Mouse (Mus musculus) lung, embryonic 16.5 days (tissue): ENCODE data around the gene Tmem217. TPM values are rescaled to one million over a fixed set of nuclear protein-coding genes. Genes with fewer than 3 reads are reported as not detected.
"Not testable (repeated sequence)": the region's sequence is repeated elsewhere in the genome, so short reads cannot be mapped to it uniquely, and the experiment has no call there.

ENCODE experiments used
- ATAC-seq: fragments of 200-750 bp; cut with Nextera tagmentation; 2 replicates; pipeline ENCODE4 v1.8.0; 2017; ENCODE audit warnings: low read depth, mild to moderate bottlenecking, moderate library complexity
- H3K27ac ChIP-seq: fragments of 300-500 bp; sonication (generic); 2 replicates; pipeline ENCODE4 v1.5.1; 2014; ENCODE audit warnings: mild to moderate bottlenecking, control low read depth, low read length
- H3K27me3 ChIP-seq: fragments of 300-500 bp; sonication (generic); 2 replicates; pipeline ENCODE4 v1.6.1; 2014; ENCODE audit warnings: low read depth, low read length, mixed read lengths; ENCODE audit not compliant: control insufficient read depth, insufficient read depth
- H3K36me3 ChIP-seq: fragments of 300-500 bp; sonication (generic); 2 replicates; pipeline ENCODE4 v1.6.1; 2014; ENCODE audit warnings: low read length; ENCODE audit not compliant: control insufficient read depth, insufficient read depth
- H3K4me1 ChIP-seq: fragments of 300-500 bp; sonication (generic); replicated peaks from 2 replicates; pipeline ENCODE4 v1.6.1; 2014; ENCODE audit warnings: low read length, mixed read lengths; ENCODE audit not compliant: control insufficient read depth, insufficient read depth
- H3K4me2 ChIP-seq: fragments of 300-500 bp; sonication (generic); 2 replicates; pipeline ENCODE4 v1.6.1; 2014; ENCODE audit warnings: low read depth, low read length, control low read depth
- H3K4me3 ChIP-seq: fragments of 300-500 bp; sonication (generic); 2 replicates; pipeline ENCODE4 v1.5.1; 2014; ENCODE audit warnings: mild to moderate bottlenecking, low read length, control low read depth
- H3K9ac ChIP-seq: fragments of 300-500 bp; sonication (generic); 2 replicates; pipeline ENCODE4 v1.6.1; 2014; ENCODE audit warnings: low read length, control low read depth
- H3K9me3 ChIP-seq: fragments of 300-500 bp; sonication (generic); 2 replicates; pipeline ENCODE4 v1.6.1; 2016; ENCODE audit warnings: low read length; ENCODE audit not compliant: control insufficient read depth
- WGBS: fragments of 180-500 bp; shearing (Covaris S2); extraction: QIAGEN DNeasy Blood & Tissue Kit; methylation state at CpG from one replicate; pipeline ENCODE4 v1.1.7; 2014; 5-methylcytosine and 5-hydroxymethylcytosine counted together
- polyA plus RNA-seq: library from polyadenylated mRNA; unstranded; fragments of >200 nt; fragmentation: Nextera tagmentation; extraction: Ambion mirVana; gene quantifications from 2 replicates; pipeline ENCODE4 v1.2.1, GENCODE M21; 2015

Gene Tmem217
- polyA plus RNA-seq, 1 experiment from 2014 or later, result 0.85 TPM

GRCm38 (mm10) chr17:29518665-29519064 lies 33.5 kb downstream of the Tmem217 start:
- H3K27ac ChIP-seq, H3K9ac ChIP-seq, H3K36me3 ChIP-seq, H3K4me1 ChIP-seq, H3K9me3 ChIP-seq, H3K4me2 ChIP-seq, H3K4me3 ChIP-seq, H3K27me3 ChIP-seq, ATAC-seq: not testable (repeated sequence)
- WGBS, result 81% methylated on average over 5 of the region's 5 CpGs

DNA sequence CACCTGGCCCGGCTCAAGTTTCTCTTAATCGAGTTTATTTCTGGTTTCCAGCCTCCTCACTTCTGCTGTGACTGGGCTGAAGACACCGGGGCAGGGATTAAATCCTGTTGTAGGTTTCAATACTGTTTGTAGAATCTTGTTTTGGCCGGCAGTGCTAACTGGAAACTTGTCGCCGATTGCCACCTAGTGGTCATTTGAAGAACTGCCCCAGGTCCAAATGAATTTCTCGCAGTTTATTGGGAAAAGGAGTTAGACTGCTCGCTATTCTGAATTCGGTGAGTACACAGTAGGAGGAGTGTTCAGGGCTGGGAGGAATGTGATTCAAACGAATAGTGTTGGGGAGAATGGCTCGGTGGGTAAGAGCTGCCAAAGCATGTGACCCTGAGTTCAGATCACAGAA lies 37.8 kb downstream of the Tmem217 start:
- 2% methylated on average over 11 of the region's 11 CpGs for WGBS
- Histone ChIP-seq H3K27me3 (no peaks in the 10 kb centered on the region), H3K9ac (no peak overlapping the region), H3K9me3 (no peaks in the 10 kb centered on the region), H3K36me3 (no peaks in the 10 kb centered on the region), H3K27ac (no peak overlapping the region), H3K4me2 (no peak overlapping the region), H3K4me1 (peaks cover 2% of the 10 kb centered on the region; the same call in 1 of the 2 replicates), H3K4me3 (no peak overlapping the region)
- ATAC-seq, result peak; percentile 39

GRCm38 (mm10) chr17:29513044-29513730 lies 39.0 kb downstream of the Tmem217 start:
- H3K27me3 ChIP-seq, result no peaks in the 10 kb centered on the region
- H3K4me2 ChIP-seq, result no peak overlapping the region
- H3K27ac ChIP-seq, result no peak overlapping the region
- H3K4me3 ChIP-seq, result no peak overlapping the region
- ATAC-seq, result peak; percentile 82
- no peak overlapping the region for H3K9ac ChIP-seq
- no peaks in the 10 kb centered on the region for H3K9me3 ChIP-seq
- WGBS, result 21% methylated on average over 13 of the region's 13 CpGs
- peaks cover 2% of the 10 kb centered on the region; the same call in 1 of the 2 replicates for H3K4me1 ChIP-seq
- H3K36me3 ChIP-seq, result no peaks in the 10 kb centered on the region

GRCm38 (mm10) chr17:29510691-29511090 lies 41.5 kb downstream of the Tmem217 start:
- WGBS, result 50% methylated on average over 8 of the region's 8 CpGs
- peaks cover 2% of the 10 kb centered on the region; the same call in 1 of the 2 replicates for H3K4me1 ChIP-seq
- H3K9ac ChIP-seq, result no peak overlapping the region
- ATAC-seq, result no peak
- H3K27ac ChIP-seq, result no peak overlapping the region
- no peaks in the 10 kb centered on the region for H3K27me3 ChIP-seq
- H3K9me3 ChIP-seq, result no peaks in the 10 kb centered on the region
- no peak overlapping the region for H3K4me2 ChIP-seq
- no peak overlapping the region for H3K4me3 ChIP-seq
- H3K36me3 ChIP-seq, result no peaks in the 10 kb centered on the region

GRCm38 (mm10) chr17:29508927-29509608 lies 43.1 kb downstream of the Tmem217 start:
- Histone ChIP-seq H3K4me3 (no peak overlapping the region), H3K4me1 (no peaks in the 10 kb centered on the region), H3K36me3 (no peaks in the 10 kb centered on the region), H3K27me3 (no peaks in the 10 kb centered on the region), H3K9ac (no peak overlapping the region), H3K27ac (no peak overlapping the region), H3K9me3 (no peaks in the 10 kb centered on the region), H3K4me2 (no peak overlapping the region)
- 57% methylated on average over 12 of the region's 12 CpGs for WGBS
- ATAC-seq, result no peak

DNA sequence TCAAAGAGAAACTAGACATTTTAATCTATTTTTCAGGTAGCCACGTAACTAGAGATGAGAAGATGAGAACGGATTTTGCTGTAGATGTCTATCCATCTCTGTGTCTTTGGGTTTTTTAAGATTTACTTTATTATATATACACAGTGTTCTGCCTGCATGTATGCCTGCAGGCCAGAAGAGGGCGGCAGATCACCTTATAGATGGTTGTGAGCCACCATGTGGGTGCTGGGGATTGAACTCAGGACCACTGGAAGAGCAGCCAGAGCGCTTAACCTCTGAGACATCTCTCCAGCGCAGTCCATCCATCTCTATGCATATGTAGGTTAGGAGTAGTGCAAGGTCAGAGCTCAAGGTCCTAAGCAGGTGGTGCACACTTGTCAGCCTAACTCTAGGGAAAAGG lies 48.5 kb downstream of the Tmem217 start:
- Histone ChIP-seq H3K27me3 (no peaks in the 10 kb centered on the region), H3K4me1 (peaks cover 2% of the 10 kb centered on the region; the same call in 1 of the 2 replicates), H3K9ac (no peak overlapping the region), H3K36me3 (no peaks in the 10 kb centered on the region), H3K4me3 (no peak overlapping the region), H3K4me2 (no peak overlapping the region), H3K9me3 (peaks cover 3% of the 10 kb centered on the region; the same call in 1 of the 2 replicates), H3K27ac (no peak overlapping the region)
- WGBS, result 74% methylated on average over 5 of the region's 5 CpGs
- ATAC-seq, result no peak

DNA sequence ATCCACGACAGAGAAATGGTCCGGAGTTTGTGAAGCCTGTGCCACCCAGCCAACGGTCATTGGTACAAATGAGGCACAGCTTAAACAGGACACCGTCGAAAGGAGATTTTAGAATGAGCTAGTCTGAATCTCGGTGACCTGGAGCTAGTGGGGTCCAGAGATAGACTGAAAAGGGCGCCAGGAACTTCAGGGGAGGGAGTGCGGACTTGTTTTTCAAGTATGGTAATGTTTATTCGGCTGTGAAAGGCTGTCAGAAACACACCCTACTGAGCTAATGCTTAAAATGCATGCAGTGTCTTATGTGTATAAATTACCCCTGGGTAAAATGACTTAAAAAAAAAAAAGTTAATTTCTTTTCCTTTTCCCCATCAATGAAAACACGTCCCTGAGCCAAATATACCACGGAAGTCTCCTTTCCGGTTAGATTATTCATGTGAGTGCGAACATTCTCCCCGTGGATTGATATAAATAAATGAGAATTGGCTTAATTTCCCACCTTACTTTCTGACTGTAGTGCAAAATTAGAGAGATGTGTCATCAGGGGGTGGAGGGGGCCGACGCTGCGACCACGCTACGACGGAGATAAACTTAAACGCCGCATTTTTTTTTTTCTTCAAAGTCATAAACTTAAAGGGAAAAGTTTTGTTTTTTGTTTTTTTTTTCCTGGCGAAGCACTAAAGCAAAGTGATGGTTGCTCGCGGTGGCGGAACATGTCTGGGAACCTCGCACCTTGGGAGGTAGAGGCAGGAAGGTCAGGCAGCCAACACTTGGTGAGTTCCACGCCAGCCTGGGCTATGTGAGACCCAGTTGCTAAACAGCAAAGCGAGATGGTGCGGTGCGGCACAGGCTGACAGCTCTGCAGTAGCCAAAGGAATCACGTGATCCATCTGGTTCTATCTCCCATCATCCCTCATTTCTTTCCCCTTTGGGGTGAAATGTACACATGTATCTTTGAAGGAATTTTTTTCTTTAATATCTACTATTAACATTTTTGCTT lies 49.2 kb downstream of the Tmem217 start:
- Histone ChIP-seq H3K4me3 (peak overlapping the region; percentile 7), H3K36me3 (no peaks in the 10 kb centered on the region), H3K4me2 (peak overlapping the region; percentile 50), H3K9me3 (peaks cover 3% of the 10 kb centered on the region; the same call in 1 of the 2 replicates), H3K27ac (0 out of 2 replicates have a peak overlapping the region, but pooled peaks have one; percentile 28), H3K4me1 (peaks cover 4% of the 10 kb centered on the region), H3K9ac (no peak overlapping the region), H3K27me3 (no peaks in the 10 kb centered on the region)
- 8% methylated on average over 32 of the region's 32 CpGs for WGBS
- ATAC-seq, result no peak; the same call in 1 of the 2 replicates

DNA sequence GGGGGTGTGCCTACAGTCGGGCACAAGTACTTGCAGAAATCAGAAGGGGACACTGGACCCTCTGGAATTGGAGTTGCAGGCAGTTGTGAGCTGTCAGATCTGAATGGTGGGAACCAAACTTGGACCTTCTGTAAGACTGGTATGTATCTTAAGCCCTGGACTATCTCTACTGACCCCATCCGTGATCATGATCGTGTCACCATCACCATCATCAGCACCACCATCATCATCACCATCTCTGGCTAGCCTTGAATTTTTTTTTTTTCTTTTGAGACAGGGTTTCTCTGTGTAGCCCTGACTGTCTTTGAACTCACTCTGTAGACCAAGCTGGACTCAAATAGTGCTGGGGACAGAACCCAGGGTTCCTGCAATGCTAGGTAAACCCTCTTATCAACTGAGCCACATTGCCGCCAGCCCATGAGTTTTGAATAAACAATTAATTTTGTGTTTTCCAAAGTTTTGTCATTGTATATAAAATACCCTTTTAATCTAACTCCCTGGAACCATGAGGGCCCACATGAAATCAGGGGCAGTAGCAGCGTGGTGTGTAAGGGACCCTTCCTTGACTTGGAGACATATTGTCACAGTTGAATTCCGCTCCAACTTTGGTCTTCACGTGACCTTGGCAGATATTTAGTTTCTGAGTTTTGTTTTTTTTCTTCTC lies 50.0 kb downstream of the Tmem217 start:
- H3K4me2 ChIP-seq, result peak overlapping the region; percentile 50
- H3K36me3 ChIP-seq, result no peaks in the 10 kb centered on the region
- ATAC-seq, result no peak
- H3K9me3 ChIP-seq, result peaks cover 3% of the 10 kb centered on the region; the same call in 1 of the 2 replicates
- H3K9ac ChIP-seq, result no peak overlapping the region
- H3K4me3 ChIP-seq, result no peak overlapping the region
- peaks cover 6% of the 10 kb centered on the region for H3K4me1 ChIP-seq
- H3K27me3 ChIP-seq, result no peaks in the 10 kb centered on the region
- WGBS, result 58% methylated on average over 7 of the region's 7 CpGs
- 0 out of 2 replicates have a peak overlapping the region, but pooled peaks have one; percentile 28 for H3K27ac ChIP-seq
